In the genomic region with DNA sequence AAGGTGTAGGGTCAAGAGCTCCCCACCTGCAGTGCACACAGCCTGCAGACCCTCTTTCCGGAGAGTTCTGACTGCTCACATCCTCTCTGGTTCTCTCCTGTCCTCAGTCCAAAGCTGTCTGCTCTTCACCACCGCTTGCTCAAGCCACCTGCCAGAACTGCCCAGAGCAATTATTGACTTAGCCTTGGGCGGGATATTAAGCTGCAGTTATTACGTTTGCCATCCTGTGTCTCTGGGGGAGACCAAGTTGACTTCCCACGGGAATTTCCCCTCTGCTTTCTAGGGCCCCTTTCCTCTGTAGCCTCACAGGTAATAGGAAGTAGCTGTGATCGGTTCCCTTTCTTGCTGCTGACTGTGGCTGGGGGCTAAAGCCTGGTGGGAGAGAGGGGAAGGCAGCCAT, we compare ENCODE assay signal across 24 mouse cellular contexts. TPM values are rescaled to one million over a fixed set of nuclear protein-coding genes. Genes with fewer than 3 reads are reported as not detected.
DNase-seq lines count a peak whose midpoint lies in the region; ATAC-seq and TF ChIP-seq lines count a peak whose summit lies in the region.
"Had no signal": no experiment of that assay in that cellular context is flagged by ENCODE, and none has a peak within 500 bp of the region (broad histone marks: within the 10 kb centered on the region; RNA-seq: fewer than 3 reads in every experiment).

No protein-coding gene starts in this region.

- H3K27ac ChIP-seq in lung, postnatal 0 days (ENCODE audit: low read length), result no peak overlapping the region
- H3K27ac ChIP-seq in liver, postnatal 0 days (ENCODE audit: low read depth), result peak overlapping the region; percentile 44; the same call in 1 of the 2 replicates
- H3K27ac ChIP-seq in stomach, embryonic 15.5 days, result peak overlapping the region; percentile 74
- H3K27ac ChIP-seq: embryonic facial prominence, embryonic 15.5 days; forebrain, embryonic 10.5 days; hindbrain, embryonic 15.5 days; limb, embryonic 13.5 days had no signal

- H3K4me3 ChIP-seq in lung, postnatal 0 days (ENCODE audit: low read depth, low read length), result no peak overlapping the region
- peak overlapping the region; percentile 22 for H3K4me3 ChIP-seq in liver, postnatal 0 days (ENCODE audit: low read depth, low read length)
- no peak overlapping the region for H3K4me3 ChIP-seq in stomach, embryonic 15.5 days (replicated peaks)
- H3K4me3 ChIP-seq: embryonic facial prominence, embryonic 15.5 days; forebrain, embryonic 10.5 days; hindbrain, embryonic 15.5 days; limb, embryonic 13.5 days had no signal

- no peaks in the 10 kb centered on the region for H3K27me3 ChIP-seq in lung, postnatal 0 days (replicated peaks; ENCODE audit: insufficient read depth, low read length)
- H3K27me3 ChIP-seq in liver, postnatal 0 days (ENCODE audit: insufficient read depth, low read length), result no peaks in the 10 kb centered on the region
- H3K27me3 ChIP-seq in stomach, embryonic 15.5 days (replicated peaks), result no peaks in the 10 kb centered on the region
- H3K27me3 ChIP-seq: embryonic facial prominence, embryonic 15.5 days; hindbrain, embryonic 15.5 days; limb, embryonic 13.5 days had no signal

- no peak overlapping the region for H3K4me2 ChIP-seq in lung, postnatal 0 days (replicated peaks; ENCODE audit: low read depth, low read length)
- peak overlapping the region; percentile 52 for H3K4me2 ChIP-seq in liver, postnatal 0 days (ENCODE audit: low read depth, low read length)
- peak overlapping the region; percentile 28; the same call in 1 of the 2 replicates for H3K4me2 ChIP-seq in stomach, embryonic 15.5 days
- H3K4me2 ChIP-seq: embryonic facial prominence, embryonic 15.5 days; heart, embryonic 11.5 days; hindbrain, embryonic 15.5 days; limb, embryonic 13.5 days had no signal

- no peaks in the 10 kb centered on the region for H3K4me1 ChIP-seq in lung, postnatal 0 days (ENCODE audit: insufficient read depth, low read depth, low read length)
- H3K4me1 ChIP-seq in liver, postnatal 0 days (ENCODE audit: insufficient read depth), result peaks cover 21% of the 10 kb centered on the region
- no peaks in the 10 kb centered on the region; the same call in 1 of the 2 replicates for H3K4me1 ChIP-seq in stomach, embryonic 15.5 days
- H3K4me1 ChIP-seq: embryonic facial prominence, embryonic 15.5 days; forebrain, embryonic 10.5 days; hindbrain, embryonic 15.5 days; limb, embryonic 13.5 days had no signal

- no peak for TF ChIP-seq CTCF in lung, postnatal 0 days (IDR thresholded peaks at IDR 0.05)
- no peak for TF ChIP-seq CTCF in liver, postnatal 0 days (IDR thresholded peaks at IDR 0.05; ENCODE audit: low read depth)

- DNase-seq in lung, postnatal 0 days (ENCODE audit: low spot score), result peak; percentile 27
- DNase-seq in lung, postnatal 14 days, result no peak
- DNase-seq in liver, postnatal 0 days, result peak; percentile 31
- DNase-seq in right cerebral cortex, postnatal 25 days, result no peak
- DNase-seq in right cerebral cortex, postnatal 14 days, result no peak
- no peak for DNase-seq in left cerebral cortex, adult 11 months (ENCODE audit: low spot score)
- DNase-seq: embryo, embryonic 11 days; gastrocnemius, postnatal 36 days; kidney, adult 8-10 months; kidney, postnatal 25 days; right cerebral cortex, adult 18-20 months had no signal

- ATAC-seq in lung, postnatal 0 days, result peak; percentile 23; the same call in 1 of the 2 replicates
- ATAC-seq in granulocyte monocyte progenitor cell, adult 5-6 weeks (replicated peaks; ENCODE audit: poor library complexity, severe bottlenecking), result peak; percentile 10; the same call in 1 of the 2 replicates
- ATAC-seq in liver, postnatal 0 days, result peak; percentile 69
- ATAC-seq in stomach, embryonic 15.5 days (ENCODE audit: insufficient read depth, low FRiP score, low read depth), result peak; percentile 71; the same call in 1 of the 2 replicates
- ATAC-seq: activated CD4-positive, CD25-positive, alpha-beta regulatory T cell, adult 4 months; midbrain, embryonic 16.5 days; Patski had no signal

- H3K9ac ChIP-seq in lung, postnatal 0 days (replicated peaks; ENCODE audit: low read depth), result no peak overlapping the region
- H3K9ac ChIP-seq in liver, postnatal 0 days (replicated peaks), result no peak overlapping the region
- H3K9ac ChIP-seq in stomach, embryonic 15.5 days, result no peak overlapping the region
- H3K9ac ChIP-seq: embryonic facial prominence, embryonic 15.5 days; hindbrain, embryonic 15.5 days; limb, embryonic 13.5 days had no signal

- TF ChIP-seq EP300 in lung, postnatal 0 days (IDR thresholded peaks at IDR 0.05), result no peak
- TF ChIP-seq EP300 in liver, postnatal 0 days (IDR thresholded peaks at IDR 0.05; ENCODE audit: low read depth), result no peak

- 36% methylated on average over 6 of the region's 6 CpGs for WGBS in lung, postnatal 0 days
- WGBS in liver, postnatal 0 days (ENCODE audit: insufficient replicate concordance), result 34% methylated on average over 6 of the region's 6 CpGs
- WGBS in stomach, embryonic 15.5 days, result 48% methylated on average over 6 of the region's 6 CpGs

- H3K36me3 ChIP-seq in lung, postnatal 0 days (ENCODE audit: insufficient read depth, low read length), result no peaks in the 10 kb centered on the region
- no peaks in the 10 kb centered on the region for H3K36me3 ChIP-seq in liver, postnatal 0 days (replicated peaks; ENCODE audit: insufficient read depth, low read length)
- H3K36me3 ChIP-seq in stomach, embryonic 15.5 days, result no peaks in the 10 kb centered on the region
- H3K36me3 ChIP-seq: embryonic facial prominence, embryonic 15.5 days; forebrain, embryonic 10.5 days; hindbrain, embryonic 15.5 days; limb, embryonic 13.5 days had no signal

- H3K9me3 ChIP-seq in lung, postnatal 0 days (ENCODE audit: low read length), result no peaks in the 10 kb centered on the region
- no peaks in the 10 kb centered on the region for H3K9me3 ChIP-seq in liver, postnatal 0 days (ENCODE audit: low read length)
- H3K9me3 ChIP-seq in stomach, embryonic 15.5 days, result no peaks in the 10 kb centered on the region
- H3K9me3 ChIP-seq: embryonic facial prominence, embryonic 15.5 days; forebrain, embryonic 10.5 days; hindbrain, embryonic 15.5 days; limb, embryonic 13.5 days had no signal

RNA-seq across cellular contexts. Expression of a gene that starts 3.4 kb away (rescaled TPM):
- polyA plus RNA-seq in lung, postnatal 0 days (2015; fragmentation: Nextera tagmentation; extraction: Ambion mirVana), result 1.1 and 1.4 TPM in 2 replicates
- 6.5 and 17.9 TPM in 2 replicates for total RNA-seq in granulocyte monocyte progenitor cell, adult 5-6 weeks (2014; fragmentation: Nextera tagmentation)
- total RNA-seq in granulocyte monocyte progenitor cell, adult 5-6 weeks (2017), result 23.4 and 26.4 TPM in 2 replicates
- polyA plus RNA-seq in liver, postnatal 0 days (2015; fragmentation: Nextera tagmentation; extraction: Ambion mirVana), result 1.6 and 2.1 TPM in 2 replicates
- 14.9 and 26.5 TPM in 2 replicates for polyA plus RNA-seq in stomach, embryonic 15.5 days (2015; fragmentation: Nextera tagmentation; extraction: Ambion mirVana)
- polyA plus RNA-seq: embryonic facial prominence, embryonic 15.5 days; forebrain, embryonic 10.5 days; heart, embryonic 11.5 days; limb, embryonic 13.5 days; Patski had no signal

RNA-seq across cellular contexts. Expression of a gene that starts 32.4 kb away (rescaled TPM):
- polyA plus RNA-seq in lung, postnatal 0 days (2015; fragmentation: Nextera tagmentation; extraction: Ambion mirVana), result 2.1 and 4.4 TPM in 2 replicates
- total RNA-seq in granulocyte monocyte progenitor cell, adult 5-6 weeks (2014; fragmentation: Nextera tagmentation), result not detected in 2 replicates
- total RNA-seq in granulocyte monocyte progenitor cell, adult 5-6 weeks (2017), result not detected in 2 replicates
- polyA plus RNA-seq in liver, postnatal 0 days (2015; fragmentation: Nextera tagmentation; extraction: Ambion mirVana), result not detected in 2 replicates
- 96.1 and 227 TPM in 2 replicates for polyA plus RNA-seq in stomach, embryonic 15.5 days (2015; fragmentation: Nextera tagmentation; extraction: Ambion mirVana)
- total RNA-seq: gastrocnemius, postnatal 36 days; heart, postnatal 25 days; left cerebral cortex, postnatal 10 days had no signal
- polyA plus RNA-seq: activated CD4-positive, CD25-positive, alpha-beta regulatory T cell, adult 4 months; forebrain, embryonic 10.5 days; heart, embryonic 11.5 days; midbrain, embryonic 16.5 days; Patski had no signal

RNA-seq across cellular contexts. Expression of a gene that starts 35.8 kb away (rescaled TPM):
- polyA plus RNA-seq in lung, postnatal 0 days (2015; fragmentation: Nextera tagmentation; extraction: Ambion mirVana), result not detected in 2 replicates
- total RNA-seq in granulocyte monocyte progenitor cell, adult 5-6 weeks (2014; fragmentation: Nextera tagmentation), result not detected in 2 replicates
- not detected in 2 replicates for total RNA-seq in granulocyte monocyte progenitor cell, adult 5-6 weeks (2017)
- polyA plus RNA-seq in liver, postnatal 0 days (2015; fragmentation: Nextera tagmentation; extraction: Ambion mirVana), result not detected in 2 replicates
- polyA plus RNA-seq in stomach, embryonic 15.5 days (2015; fragmentation: Nextera tagmentation; extraction: Ambion mirVana), result 0.31 and 0.41 TPM in 2 replicates
- total RNA-seq: gastrocnemius, postnatal 36 days; heart, postnatal 25 days; left cerebral cortex, postnatal 10 days had no signal
- polyA plus RNA-seq: activated CD4-positive, CD25-positive, alpha-beta regulatory T cell, adult 4 months; embryonic facial prominence, embryonic 15.5 days; forebrain, embryonic 10.5 days; heart, embryonic 11.5 days; hindbrain, embryonic 15.5 days; limb, embryonic 13.5 days; midbrain, embryonic 16.5 days; Patski had no signal

RNA-seq across cellular contexts. Expression of a gene that starts 41.2 kb away (rescaled TPM):
- not detected in 2 replicates for polyA plus RNA-seq in lung, postnatal 0 days (2015; fragmentation: Nextera tagmentation; extraction: Ambion mirVana)
- not detected in 2 replicates for total RNA-seq in granulocyte monocyte progenitor cell, adult 5-6 weeks (2014; fragmentation: Nextera tagmentation)
- total RNA-seq in granulocyte monocyte progenitor cell, adult 5-6 weeks (2017), result not detected in 2 replicates
- polyA plus RNA-seq in liver, postnatal 0 days (2015; fragmentation: Nextera tagmentation; extraction: Ambion mirVana), result 0.06 TPM in 1 of 2 replicates, not detected in the other
- polyA plus RNA-seq in stomach, embryonic 15.5 days (2015; fragmentation: Nextera tagmentation; extraction: Ambion mirVana), result 0.26 and 0.30 TPM in 2 replicates
- total RNA-seq: adrenal gland, postnatal 36 days; gastrocnemius, postnatal 36 days; heart, postnatal 25 days; left cerebral cortex, postnatal 10 days had no signal
- polyA plus RNA-seq: embryonic facial prominence, embryonic 15.5 days; forebrain, embryonic 10.5 days; heart, embryonic 11.5 days; hindbrain, embryonic 15.5 days; limb, embryonic 13.5 days; midbrain, embryonic 16.5 days; Patski had no signal

RNA-seq across cellular contexts. Expression of a gene that starts 56.6 kb away (rescaled TPM):
- 65.2 and 74.3 TPM in 2 replicates for polyA plus RNA-seq in lung, postnatal 0 days (2015; fragmentation: Nextera tagmentation; extraction: Ambion mirVana)
- 68.4 and 69.3 TPM in 2 replicates for total RNA-seq in granulocyte monocyte progenitor cell, adult 5-6 weeks (2014; fragmentation: Nextera tagmentation)
- total RNA-seq in granulocyte monocyte progenitor cell, adult 5-6 weeks (2017), result 81.3 and 133 TPM in 2 replicates
- polyA plus RNA-seq in liver, postnatal 0 days (2015; fragmentation: Nextera tagmentation; extraction: Ambion mirVana), result 1.5 and 1.8 TPM in 2 replicates
- polyA plus RNA-seq in stomach, embryonic 15.5 days (2015; fragmentation: Nextera tagmentation; extraction: Ambion mirVana), result 70.8 and 142 TPM in 2 replicates
- polyA plus RNA-seq: forebrain, embryonic 10.5 days had no signal

Comparison
In these comparisons a context has a peak if more than half of its experiments do, and no peak if none do; other contexts are left out.
1. DNase-seq: peak in lung, postnatal 0 days (single experiment) and liver, postnatal 0 days (single experiment); none in lung, postnatal 14 days (single experiment), right cerebral cortex, postnatal 25 days (single experiment), right cerebral cortex, postnatal 14 days (single experiment) and left cerebral cortex, adult 11 months (single experiment).
2. ATAC-seq: peak in every context shown above with its lines; median percentile 71 in stomach, embryonic 15.5 days; 69 in liver, postnatal 0 days; 23 in lung, postnatal 0 days; 10 in granulocyte monocyte progenitor cell, adult 5-6 weeks.
3. RNA of a gene that starts 32.4 kb away (polyA plus RNA-seq): 96.1 to 227 TPM in stomach, embryonic 15.5 days; 2.1 to 4.4 TPM in lung, postnatal 0 days and not detected in liver, postnatal 0 days; every median in the first group is over 10 times any median in the second.